Mouse (Mus musculus): Measurements from ENCODE around the gene Ndufa8.

DNA sequence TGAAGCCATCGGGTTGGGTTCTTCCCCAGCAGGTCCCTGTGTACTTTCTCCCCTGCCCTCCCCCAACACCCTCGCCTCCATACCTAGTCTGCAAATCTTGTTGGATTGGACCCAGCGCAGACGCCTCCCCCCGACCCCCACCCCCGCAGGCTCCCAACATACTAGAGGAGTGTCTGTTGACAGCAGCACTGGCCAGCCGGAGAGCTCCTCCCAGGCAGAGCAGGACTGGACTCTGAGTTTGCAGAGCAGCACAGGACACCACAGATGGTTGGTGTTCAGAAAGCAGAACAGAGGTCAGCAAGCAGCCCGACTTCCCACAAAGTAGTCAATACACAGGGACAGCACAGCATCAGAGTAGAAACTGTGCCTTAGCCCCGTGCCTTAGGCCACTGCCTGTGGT, 32.2 kb upstream of the Ndufa8 start:
- no peak for TF ChIP-seq CTCF (IDR thresholded peaks at IDR 0.05; ENCODE audit: low read depth)
- TF ChIP-seq EP300 (IDR thresholded peaks at IDR 0.05; ENCODE audit: low read depth), result no peak
